Mouse (Mus musculus) spleen, adult 12 weeks (tissue): ENCODE measurements around the gene Krt14.

Source experiments
- DNase-seq: peaks from one replicate; pipeline ENCODE4 v3.0.0; 2022; ENCODE audit warnings: low spot score

Gene Krt14

GRCm38 (mm10) chr11:100164392-100164791, 43.0 kb downstream of the Krt14 start:
- no peak for DNase-seq

- DNase-seq = no peak
These were observed 49.4 kb downstream of the Krt14 start for GRCm38 (mm10) chr11:100157908-100158477.

- DNase-seq = no peak
These were observed 50.0 kb downstream of the Krt14 start for GRCm38 (mm10) chr11:100157331-100157730.

- DNase-seq = no peak
These were observed 51.7 kb downstream of the Krt14 start for GRCm38 (mm10) chr11:100155497-100156255.
